Mouse (Mus musculus): ENCODE data around the gene Sh2d2a. TPM values are rescaled to one million over a fixed set of nuclear protein-coding genes. Genes with fewer than 3 reads are reported as not detected.

Sh2d2a gene
- total RNA-seq, 2 experiments from 2014 or later = 0.33 to 0.80 TPM

Other genes starting within 250 kb of the Sh2d2a start
- gene Arhgef11, start 229.2 kb upstream of the Sh2d2a start, total RNA-seq (2021) = 10 to 100 TPM; 29.7 to 35.8 TPM
- under 1 TPM; 0.38 to 0.63 TPM for gene Lrrc71, start 98.1 kb upstream of the Sh2d2a start, total RNA-seq (2021)
- gene Ntrk1, start 51.6 kb upstream of the Sh2d2a start, total RNA-seq (2021) = 10 to 100 TPM in 1 of 2 experiments, 1 to 10 TPM in 1; 7.1 to 12.5 TPM
- gene Insrr, start 49.8 kb upstream of the Sh2d2a start, total RNA-seq (2021) = 1 to 10 TPM in 1 of 2 experiments, under 1 TPM in 1; 0.76 to 1.2 TPM
- gene Pear1, start 22.4 kb upstream of the Sh2d2a start, total RNA-seq (2021) = 10 to 100 TPM; 20.0 to 20.8 TPM
- 10 to 100 TPM; 48.6 to 51.3 TPM for gene Prcc, start 38.9 kb downstream of the Sh2d2a start, total RNA-seq (2021)
- 100 to 1,000 TPM; 176 to 184 TPM for gene Hdgf, start 59.6 kb downstream of the Sh2d2a start, total RNA-seq (2021)
- gene Mrpl24, start 72.8 kb downstream of the Sh2d2a start, total RNA-seq (2021) = 100 to 1,000 TPM; 111 to 121 TPM
- 10 to 100 TPM; 19.4 to 20.6 TPM for gene Isg20l2, start 83.6 kb downstream of the Sh2d2a start, total RNA-seq (2021)
- 10 to 100 TPM; 14.7 to 21.9 TPM for gene Rrnad1, start 84.0 kb downstream of the Sh2d2a start, total RNA-seq (2021)
- gene Crabp2, start 101.9 kb downstream of the Sh2d2a start, total RNA-seq (2021) = under 1 TPM in 1 of 2 experiments, not detected in 1; 0.33 TPM
- gene Nes, start 124.3 kb downstream of the Sh2d2a start, total RNA-seq (2021) = 10 to 100 TPM in 1 of 2 experiments, 1 to 10 TPM in 1; 5.9 to 19.4 TPM
- gene Bcan, start 153.5 kb downstream of the Sh2d2a start, total RNA-seq (2021) = 10 to 100 TPM; 62.7 to 74.9 TPM
- not detected for gene Hapln2, start 180.8 kb downstream of the Sh2d2a start, total RNA-seq (2021)
- 10 to 100 TPM; 15.9 to 18.9 TPM for gene Gpatch4, start 196.4 kb downstream of the Sh2d2a start, total RNA-seq (2021)
- gene Naxe, start 211.7 kb downstream of the Sh2d2a start, total RNA-seq (2021) = 100 to 1,000 TPM; 155 to 159 TPM
- not detected for gene Ttc24, start 231.5 kb downstream of the Sh2d2a start, total RNA-seq (2021)
- gene Iqgap3, start 235.2 kb downstream of the Sh2d2a start, total RNA-seq (2021) = under 1 TPM; 0.64 to 0.80 TPM